Mouse (Mus musculus) liver, embryonic 16.5 days (tissue): ENCODE results near the gene Pnmal1. TPM values are rescaled to one million over a fixed set of nuclear protein-coding genes. Genes with fewer than 3 reads are reported as not detected.

Experiments
- ATAC-seq: fragments of 200-750 bp; cut with Nextera tagmentation; 2 replicates; pipeline ENCODE4 v1.8.0; 2017; ENCODE audit warnings: low read depth, mild to moderate bottlenecking, moderate number of reproducible peaks, moderate library complexity
- H3K27ac ChIP-seq: fragments of 300-500 bp; sonication (generic); 2 replicates; pipeline ENCODE4 v1.5.1; 2014; ENCODE audit warnings: mild to moderate bottlenecking, low read length
- H3K27me3 ChIP-seq: fragments of 300-500 bp; sonication (generic); 2 replicates; pipeline ENCODE4 v1.6.1; 2014; ENCODE audit warnings: low read depth, low read length, mixed read lengths; ENCODE audit not compliant: control insufficient read depth, insufficient read depth
- H3K36me3 ChIP-seq: fragments of 300-500 bp; sonication (generic); 2 replicates; pipeline ENCODE4 v1.6.1; 2014; ENCODE audit warnings: mild to moderate bottlenecking; ENCODE audit not compliant: control insufficient read depth, insufficient read depth
- H3K4me1 ChIP-seq: fragments of 300-500 bp; sonication (generic); 2 replicates; pipeline ENCODE4 v1.6.1; 2014; ENCODE audit warnings: low read depth, low read length, mixed read lengths; ENCODE audit not compliant: control insufficient read depth
- H3K4me2 ChIP-seq: fragments of 300-500 bp; sonication (generic); 2 replicates; pipeline ENCODE4 v1.6.1; 2014; ENCODE audit warnings: low read depth, low read length, mixed read lengths
- H3K4me3 ChIP-seq: fragments of 300-500 bp; sonication (generic); 2 replicates; pipeline ENCODE4 v1.5.1; 2014; ENCODE audit warnings: low read depth, mild to moderate bottlenecking, low read length
- H3K9ac ChIP-seq: fragments of 300-500 bp; sonication (generic); 2 replicates; pipeline ENCODE4 v1.6.1; 2014; ENCODE audit warnings: low read depth, low read length
- H3K9me3 ChIP-seq: fragments of 300-500 bp; sonication (generic); replicated peaks from 2 replicates; pipeline ENCODE4 v1.6.1; 2016; ENCODE audit warnings: low read length; ENCODE audit not compliant: control insufficient read depth
- WGBS: fragments of 180-500 bp; shearing (Covaris S2); extraction: QIAGEN DNeasy Blood & Tissue Kit; methylation state at CpG from one replicate; pipeline ENCODE4 v1.1.7; 2014; ENCODE audit not compliant: insufficient replicate concordance; 5-methylcytosine and 5-hydroxymethylcytosine counted together
- polyA plus RNA-seq: library from polyadenylated mRNA; unstranded; fragments of >200 nt; fragmentation: Nextera tagmentation; extraction: Ambion mirVana; gene quantifications from 2 replicates; pipeline ENCODE4 v1.2.1, GENCODE M21; 2015

Pnmal1 gene
- polyA plus RNA-seq, 1 experiment from 2014 or later, result 0.05 TPM

GRCm38 (mm10) chr7:16916342-16917265 is 42.9 kb upstream of the Pnmal1 start:
- no peaks in the 10 kb centered on the region for H3K27me3 ChIP-seq
- H3K9me3 ChIP-seq, result no peaks in the 10 kb centered on the region
- H3K36me3 ChIP-seq, result peaks cover 44% of the 10 kb centered on the region
- 73% methylated on average over 30 of the region's 30 CpGs for WGBS
- no peak overlapping the region for H3K4me3 ChIP-seq
- H3K4me2 ChIP-seq, result no peak overlapping the region
- H3K4me1 ChIP-seq, result peaks cover 27% of the 10 kb centered on the region
- H3K9ac ChIP-seq, result no peak overlapping the region
- no peak for ATAC-seq
- H3K27ac ChIP-seq, result no peak overlapping the region

- no peak for ATAC-seq
- H3K9me3 ChIP-seq, result no peaks in the 10 kb centered on the region
- peaks cover 44% of the 10 kb centered on the region for H3K36me3 ChIP-seq
Observed at GRCm38 (mm10) chr7:16917447-16917846, 42.0 kb upstream of the Pnmal1 start.

GRCm38 (mm10) chr7:16918014-16918413 is 41.5 kb upstream of the Pnmal1 start:
- H3K4me2 ChIP-seq, result no peak overlapping the region
- no peaks in the 10 kb centered on the region for H3K9me3 ChIP-seq
- no peak overlapping the region for H3K4me3 ChIP-seq
- H3K36me3 ChIP-seq, result peaks cover 44% of the 10 kb centered on the region
- whole genome bisulfite sequencing, result 91% methylated on average over 9 of the region's 9 CpGs
- peaks cover 39% of the 10 kb centered on the region for H3K4me1 ChIP-seq
- H3K27me3 ChIP-seq, result no peaks in the 10 kb centered on the region
- H3K27ac ChIP-seq, result no peak overlapping the region
- ATAC-seq, result no peak
- no peak overlapping the region for H3K9ac ChIP-seq

More at GRCm38 (mm10) chr7:16917447-16917846, 42.0 kb upstream of the Pnmal1 start:
- H3K9ac ChIP-seq, result no peak overlapping the region
- H3K4me1 ChIP-seq, result peaks cover 36% of the 10 kb centered on the region
- H3K27ac ChIP-seq, result no peak overlapping the region
- no peak overlapping the region for H3K4me2 ChIP-seq
- no peaks in the 10 kb centered on the region for H3K27me3 ChIP-seq
- no peak overlapping the region for H3K4me3 ChIP-seq
- WGBS, result 89% methylated on average over 11 of the region's 11 CpGs

- WGBS, result 81% methylated on average over 3 of the region's 3 CpGs
- Histone ChIP-seq H3K27ac (no peak overlapping the region), H3K27me3 (no peaks in the 10 kb centered on the region), H3K9me3 (no peaks in the 10 kb centered on the region), H3K4me2 (no peak overlapping the region), H3K36me3 (peaks cover 44% of the 10 kb centered on the region), H3K4me3 (no peak overlapping the region), H3K4me1 (peaks cover 39% of the 10 kb centered on the region), H3K9ac (no peak overlapping the region)
- no peak for ATAC-seq
Observed at GRCm38 (mm10) chr7:16918670-16919069, 40.8 kb upstream of the Pnmal1 start.

GRCm38 (mm10) chr7:16919395-16920149 is 39.9 kb upstream of the Pnmal1 start:
- Histone ChIP-seq H3K27me3 (no peaks in the 10 kb centered on the region), H3K9me3 (no peaks in the 10 kb centered on the region), H3K27ac (no peak overlapping the region), H3K4me1 (peaks cover 41% of the 10 kb centered on the region), H3K9ac (no peak overlapping the region), H3K36me3 (peaks cover 42% of the 10 kb centered on the region), H3K4me2 (no peak overlapping the region), H3K4me3 (no peak overlapping the region)
- no peak for ATAC-seq
- WGBS, result 50% methylated on average over 13 of the region's 13 CpGs

- Histone ChIP-seq H3K36me3 (peaks cover 36% of the 10 kb centered on the region), H3K4me2 (no peak overlapping the region), H3K4me3 (no peak overlapping the region), H3K4me1 (peaks cover 45% of the 10 kb centered on the region), H3K27ac (no peak overlapping the region), H3K9me3 (0 out of 2 replicates have a peak, but pooled peaks cover 2% of the 10 kb centered on the region), H3K9ac (no peak overlapping the region), H3K27me3 (no peaks in the 10 kb centered on the region)
- no peak for ATAC-seq
- 79% methylated on average over 7 of the region's 7 CpGs for WGBS
Observed at GRCm38 (mm10) chr7:16920150-16920579, 39.3 kb upstream of the Pnmal1 start.

GRCm38 (mm10) chr7:16920818-16921791 is 38.4 kb upstream of the Pnmal1 start:
- no peaks in the 10 kb centered on the region for H3K27me3 ChIP-seq
- ATAC-seq, result no peak
- 0 out of 2 replicates have a peak, but pooled peaks cover 2% of the 10 kb centered on the region for H3K9me3 ChIP-seq
- peaks cover 45% of the 10 kb centered on the region for H3K4me1 ChIP-seq
- peaks cover 28% of the 10 kb centered on the region for H3K36me3 ChIP-seq
- peak overlapping the region; percentile 88 for H3K4me2 ChIP-seq
- no peak overlapping the region for H3K27ac ChIP-seq
- H3K9ac ChIP-seq, result no peak overlapping the region
- WGBS, result 70% methylated on average over 21 of the region's 21 CpGs
- no peak overlapping the region for H3K4me3 ChIP-seq

GRCm38 (mm10) chr7:16921881-16922335 is 37.6 kb upstream of the Pnmal1 start:
- ATAC-seq, result no peak
- Histone ChIP-seq H3K9me3 (0 out of 2 replicates have a peak, but pooled peaks cover 2% of the 10 kb centered on the region), H3K36me3 (peaks cover 21% of the 10 kb centered on the region), H3K4me2 (peak overlapping the region; percentile 88), H3K4me1 (peaks cover 45% of the 10 kb centered on the region), H3K9ac (peak overlapping the region; percentile 99), H3K4me3 (peak overlapping the region; percentile 85), H3K27me3 (no peaks in the 10 kb centered on the region), H3K27ac (no peak overlapping the region)
- WGBS, result 15% methylated on average over 6 of the region's 6 CpGs
